Mouse (Mus musculus) midbrain, embryonic 14.5 days (tissue): ENCODE data around the gene Glud1. TPM values are rescaled to one million over a fixed set of nuclear protein-coding genes. Genes with fewer than 3 reads are reported as not detected.
A peak's percentile ranks its signal among the peaks of the same experiment; 100 is the strongest.
"Not testable (repeated sequence)": the region's sequence is repeated elsewhere in the genome, so short reads cannot be mapped to it uniquely, and the experiment has no call there.

ENCODE experiments used
- ATAC-seq: fragments of 200-750 bp; cut with Nextera tagmentation; 2 replicates; pipeline ENCODE4 v1.8.0; 2017; ENCODE audit warnings: moderate number of reproducible peaks, moderate library complexity; ENCODE audit not compliant: low FRiP score, low TSS enrichment
- DNase-seq: peaks from one replicate; pipeline ENCODE4 v3.0.0-alpha.2; 2015
- H3K27ac ChIP-seq: fragments of 300-500 bp; sonication (generic); replicated peaks from 2 replicates; pipeline ENCODE4 v1.5.1; 2014; ENCODE audit warnings: mild to moderate bottlenecking, low read depth, low read length, moderate library complexity
- H3K27me3 ChIP-seq: fragments of 300-500 bp; sonication (generic); 2 replicates; pipeline ENCODE4 v1.6.1; 2014; ENCODE audit warnings: low read length, control low read depth, mixed read lengths; ENCODE audit not compliant: control insufficient read depth, insufficient read depth
- H3K36me3 ChIP-seq: fragments of 300-500 bp; sonication (generic); 2 replicates; pipeline ENCODE4 v1.6.1; 2014; ENCODE audit warnings: low read length, control low read depth; ENCODE audit not compliant: control insufficient read depth, insufficient read depth
- H3K4me1 ChIP-seq: fragments of 300-500 bp; sonication (generic); 2 replicates; pipeline ENCODE4 v1.6.1; 2014; ENCODE audit warnings: mild to moderate bottlenecking, antibody characterized with exemption, low read length, control low read depth; ENCODE audit not compliant: control insufficient read depth, insufficient read depth
- H3K4me2 ChIP-seq: fragments of 300-500 bp; sonication (generic); 2 replicates; pipeline ENCODE4 v1.6.1; 2014; ENCODE audit warnings: mild to moderate bottlenecking, low read length, moderate library complexity
- H3K4me3 ChIP-seq: fragments of 300-500 bp; sonication (generic); replicated peaks from 2 replicates; pipeline ENCODE4 v1.5.1; 2014; ENCODE audit warnings: low read depth, low read length
- H3K9ac ChIP-seq: fragments of 300-500 bp; sonication (generic); replicated peaks from 2 replicates; pipeline ENCODE4 v1.6.1; 2014; ENCODE audit warnings: mild to moderate bottlenecking, low read length, moderate library complexity
- H3K9me3 ChIP-seq: fragments of 300-500 bp; sonication (generic); 2 replicates; pipeline ENCODE4 v1.6.1; 2016; ENCODE audit warnings: low read length, control low read depth, mixed read lengths; ENCODE audit not compliant: control insufficient read depth
- WGBS: fragments of 180-500 bp; shearing (Covaris S2); extraction: QIAGEN DNeasy Blood & Tissue Kit; methylation state at CpG from one replicate; pipeline ENCODE4 v1.1.7; 2014; 5-methylcytosine and 5-hydroxymethylcytosine counted together
- polyA plus RNA-seq: library from polyadenylated mRNA; unstranded; fragments of >200 nt; fragmentation: Nextera tagmentation; extraction: Ambion mirVana; gene quantifications from 2 replicates; pipeline ENCODE4 v1.2.1, GENCODE M21; 2014

The Glud1 gene
- polyA plus RNA-seq, 1 experiment from 2014 or later = 109 TPM

GRCm38 (mm10) chr14:34303265-34303680 is 7.3 kb upstream of the Glud1 start:
- Histone ChIP-seq H3K4me2 (no peak overlapping the region), H3K27me3 (no peaks in the 10 kb centered on the region), H3K27ac (no peak overlapping the region), H3K9ac (no peak overlapping the region), H3K9me3 (no peaks in the 10 kb centered on the region), H3K4me1 (no peaks in the 10 kb centered on the region), H3K4me3 (no peak overlapping the region), H3K36me3 (no peaks in the 10 kb centered on the region)
- DNase-seq = no peak
- no peak for ATAC-seq
- WGBS = 53% methylated on average over 5 of the region's 5 CpGs

GRCm38 (mm10) chr14:34309266-34309665 is 1.3 kb upstream of the Glud1 start:
- ATAC-seq (no peak), DNase-seq (no peak)
- H3K4me3 ChIP-seq = no peak overlapping the region
- WGBS = 94% methylated on average over 4 of the region's 4 CpGs
- peaks cover 21% of the 10 kb centered on the region for H3K4me1 ChIP-seq
- H3K36me3 ChIP-seq = no peaks in the 10 kb centered on the region
- no peak overlapping the region for H3K9ac ChIP-seq
- no peaks in the 10 kb centered on the region for H3K27me3 ChIP-seq
- no peaks in the 10 kb centered on the region for H3K9me3 ChIP-seq
- H3K27ac ChIP-seq = no peak overlapping the region
- H3K4me2 ChIP-seq = no peak overlapping the region; the same call in 1 of the 2 replicates

DNA sequence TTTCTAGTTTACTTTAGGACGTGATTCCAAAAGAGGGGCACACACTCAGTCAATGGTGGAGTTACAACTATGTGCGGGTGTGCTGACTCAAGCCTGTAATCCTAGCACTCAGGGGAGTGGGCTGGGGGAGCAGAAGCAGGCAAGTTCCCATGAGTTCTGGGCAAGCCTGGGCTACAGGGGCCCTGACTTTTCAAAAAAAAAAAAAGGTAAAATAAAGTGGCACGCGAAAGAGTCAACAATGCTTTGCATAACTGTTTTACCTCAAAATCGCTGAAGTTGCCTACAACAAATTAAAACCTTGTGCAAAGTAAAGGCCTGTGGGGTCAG is 657 bp upstream of the Glud1 start:
- peak overlapping the region; percentile 94 for H3K9ac ChIP-seq
- WGBS = 14% methylated on average over 5 of the region's 5 CpGs
- H3K4me2 ChIP-seq = peak overlapping the region; percentile 72
- ATAC-seq (no peak), DNase-seq (no peak)
- H3K4me1 ChIP-seq = peaks cover 23% of the 10 kb centered on the region
- H3K9me3 ChIP-seq = no peaks in the 10 kb centered on the region
- H3K4me3 ChIP-seq = peak overlapping the region; percentile 92
- no peaks in the 10 kb centered on the region for H3K27me3 ChIP-seq
- H3K36me3 ChIP-seq = no peaks in the 10 kb centered on the region
- H3K27ac ChIP-seq = peak overlapping the region; percentile 96

DNA sequence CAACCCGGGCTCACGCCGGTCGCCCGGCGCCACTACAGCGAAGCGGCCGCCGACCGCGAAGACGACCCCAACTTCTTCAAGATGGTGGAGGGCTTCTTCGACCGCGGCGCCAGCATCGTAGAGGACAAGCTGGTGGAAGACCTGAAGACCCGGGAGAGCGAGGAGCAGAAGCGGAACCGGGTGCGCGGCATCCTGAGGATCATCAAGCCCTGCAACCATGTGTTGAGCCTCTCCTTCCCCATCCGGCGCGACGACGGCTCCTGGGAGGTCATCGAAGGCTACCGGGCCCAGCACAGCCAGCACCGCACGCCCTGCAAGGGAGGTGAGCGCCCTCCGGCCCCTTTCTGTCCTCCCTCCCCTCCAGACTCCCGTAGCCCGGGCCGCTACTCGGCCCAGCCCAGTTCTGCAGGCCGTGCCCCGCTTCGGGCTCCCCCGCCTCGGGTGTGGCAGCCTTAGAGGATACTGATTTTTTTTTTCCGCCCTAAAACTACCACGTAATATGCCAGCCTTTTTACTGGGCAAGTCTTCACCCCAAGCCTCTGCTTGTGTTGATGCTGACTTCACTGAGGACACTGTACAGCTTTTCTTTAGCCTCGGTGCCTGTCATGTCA is 599 bp downstream of the Glud1 start:
- WGBS = under 1% methylated on average over 47 of the region's 47 CpGs

GRCm38 (mm10) chr14:34311691-34312090 is 1.2 kb downstream of the Glud1 start:
- Histone ChIP-seq H3K36me3 (no peaks in the 10 kb centered on the region), H3K27me3 (no peaks in the 10 kb centered on the region), H3K9ac (peak overlapping the region; percentile 94), H3K4me2 (peak overlapping the region; percentile 72), H3K27ac (peak overlapping the region; percentile 96; the same call in 1 of the 2 replicates), H3K4me3 (peak overlapping the region; percentile 92), H3K4me1 (peaks cover 26% of the 10 kb centered on the region), H3K9me3 (no peaks in the 10 kb centered on the region)
- WGBS = 3% methylated on average over 4 of the region's 4 CpGs
- ATAC-seq (no peak), DNase-seq (peak; percentile 62)

More for the DNA sequence above, 599 bp downstream of the Glud1 start:
- Histone ChIP-seq H3K4me1 (peaks cover 26% of the 10 kb centered on the region), H3K4me2 (peak overlapping the region; percentile 72), H3K27me3 (no peaks in the 10 kb centered on the region), H3K36me3 (no peaks in the 10 kb centered on the region), H3K9me3 (no peaks in the 10 kb centered on the region), H3K27ac (peak overlapping the region; percentile 96), H3K9ac (peak overlapping the region; percentile 94), H3K4me3 (peak overlapping the region; percentile 92)
- peak; percentile 24 for ATAC-seq
- DNase-seq = peak; percentile 64

DNA sequence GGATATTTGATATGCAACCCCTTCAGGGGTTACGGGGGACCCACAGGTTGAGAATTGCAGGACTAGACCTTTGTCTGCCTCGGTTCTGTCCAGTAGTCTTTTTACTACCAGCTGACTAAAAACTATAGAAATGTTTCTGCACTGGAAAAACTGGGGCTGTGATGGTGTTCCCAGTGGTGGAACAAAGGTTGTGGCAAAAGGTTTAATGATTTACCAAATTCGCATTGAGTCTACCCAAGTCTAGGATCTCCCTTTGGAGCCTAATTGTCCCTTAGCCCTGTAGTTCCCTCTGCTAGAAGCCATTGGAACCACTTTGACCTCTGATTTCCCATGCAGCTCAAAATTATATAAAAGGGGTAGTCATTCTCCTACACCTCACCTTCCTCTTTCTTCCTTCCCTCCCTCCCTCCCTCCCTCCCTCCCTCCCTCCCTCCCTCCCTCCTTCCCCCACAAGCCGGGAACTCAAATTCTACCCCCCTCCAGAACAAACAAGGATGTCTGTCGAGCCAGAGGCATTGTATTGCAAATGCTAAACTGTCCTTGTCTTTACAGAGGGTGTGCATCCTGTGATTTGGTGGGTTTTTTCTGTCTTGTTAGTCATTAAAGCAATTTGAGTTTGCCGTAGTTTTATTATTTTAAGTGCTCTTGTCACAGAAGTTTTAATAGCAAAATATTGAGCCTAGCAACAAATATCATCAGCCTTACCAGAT is 2.0 kb downstream of the Glud1 start:
- H3K9ac ChIP-seq = peak overlapping the region; percentile 94; the same call in 1 of the 2 replicates
- no peaks in the 10 kb centered on the region for H3K36me3 ChIP-seq
- peak overlapping the region; percentile 92 for H3K4me3 ChIP-seq
- peak; percentile 14 for DNase-seq
- H3K27me3 ChIP-seq = no peaks in the 10 kb centered on the region
- H3K4me1 ChIP-seq = peaks cover 26% of the 10 kb centered on the region
- no peaks in the 10 kb centered on the region for H3K9me3 ChIP-seq
- no peak overlapping the region for H3K27ac ChIP-seq
- H3K4me2 ChIP-seq = peak overlapping the region; percentile 72
- ATAC-seq = no peak
- WGBS = 21% methylated on average over 6 of the region's 6 CpGs

GRCm38 (mm10) chr14:34313612-34314011 is 3.1 kb downstream of the Glud1 start:
- WGBS = 81% methylated on average over 3 of the region's 3 CpGs
- Histone ChIP-seq H3K4me1 (peaks cover 26% of the 10 kb centered on the region), H3K27me3 (no peaks in the 10 kb centered on the region), H3K27ac (no peak overlapping the region), H3K9ac (no peak overlapping the region), H3K36me3 (no peaks in the 10 kb centered on the region), H3K9me3 (no peaks in the 10 kb centered on the region), H3K4me2 (peak overlapping the region; percentile 72), H3K4me3 (peak overlapping the region; percentile 92; the same call in 1 of the 2 replicates)
- DNase-seq (no peak), ATAC-seq (no peak)

DNA sequence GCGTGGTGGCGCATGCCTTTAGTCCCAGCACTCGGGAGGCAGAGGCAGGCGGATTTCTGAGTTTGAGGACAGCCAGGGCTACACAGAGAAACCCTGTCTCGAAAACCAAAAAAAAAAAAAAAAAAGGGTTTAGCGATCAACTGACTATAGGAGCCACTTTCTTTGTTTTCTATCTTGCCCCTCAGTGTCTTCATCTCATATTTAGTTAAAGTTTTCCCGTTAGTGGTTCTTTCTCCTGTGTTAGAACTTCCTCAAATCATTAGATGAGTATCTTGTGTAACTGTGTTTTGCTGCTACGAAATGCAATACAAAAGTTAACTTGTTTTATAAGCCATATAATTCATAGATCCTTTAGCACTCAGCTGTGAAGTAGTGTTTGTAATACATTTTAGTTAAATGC is 3.9 kb downstream of the Glud1 start:
- WGBS = 92% methylated on average over 8 of the region's 8 CpGs
- H3K4me1 ChIP-seq = peaks cover 26% of the 10 kb centered on the region
- H3K9ac ChIP-seq, H3K9me3 ChIP-seq, H3K27ac ChIP-seq, DNase-seq, H3K36me3 ChIP-seq, H3K27me3 ChIP-seq, ATAC-seq, H3K4me2 ChIP-seq, H3K4me3 ChIP-seq: not testable (repeated sequence)

DNA sequence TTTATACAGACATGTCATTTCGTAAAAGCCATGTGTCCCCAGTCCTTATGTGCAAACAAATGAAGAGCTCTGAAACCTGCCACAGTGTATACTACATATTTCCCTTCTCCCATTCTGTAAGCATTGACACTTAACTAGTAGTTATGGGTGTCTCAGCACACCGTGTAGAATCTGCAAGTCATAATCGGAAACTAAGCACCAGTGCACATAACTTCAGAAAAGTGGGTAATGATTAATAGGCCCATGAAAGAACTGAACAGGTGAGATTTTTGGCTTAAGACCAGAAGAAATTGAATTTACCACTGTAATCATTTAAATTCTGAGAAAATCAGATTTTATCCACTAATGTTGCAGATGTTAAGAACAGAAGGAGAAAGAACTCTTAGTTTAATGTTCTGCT is 4.3 kb downstream of the Glud1 start:
- Histone ChIP-seq H3K4me2 (no peak overlapping the region), H3K9ac (no peak overlapping the region), H3K4me3 (no peak overlapping the region), H3K36me3 (peaks cover 4% of the 10 kb centered on the region), H3K9me3 (no peaks in the 10 kb centered on the region), H3K27me3 (no peaks in the 10 kb centered on the region), H3K4me1 (peaks cover 26% of the 10 kb centered on the region), H3K27ac (no peak overlapping the region)
- 90% methylated on average over 3 of the region's 3 CpGs for WGBS
- ATAC-seq = no peak
- DNase-seq = no peak
